Mouse (Mus musculus): ENCODE data around the gene Lrrc39. TPM values are rescaled to one million over a fixed set of nuclear protein-coding genes. Genes with fewer than 3 reads are reported as not detected.

Lrrc39 gene
- total RNA-seq (2023; ENCODE audit: inconsistent age): not detected in 4 replicates

GRCm38 (mm10) chr3:116562408-116563094 is at the start of gene Lrrc39:
Gene Lrrc39 (plus strand): TSS chr3:116562973.

GRCm38 (mm10) chr3:116594728-116595602 is 32.2 kb downstream of the Lrrc39 start, which contains the start of gene Sass6:
Gene Sass6 (plus strand): TSS chr3:116594982.

DNA sequence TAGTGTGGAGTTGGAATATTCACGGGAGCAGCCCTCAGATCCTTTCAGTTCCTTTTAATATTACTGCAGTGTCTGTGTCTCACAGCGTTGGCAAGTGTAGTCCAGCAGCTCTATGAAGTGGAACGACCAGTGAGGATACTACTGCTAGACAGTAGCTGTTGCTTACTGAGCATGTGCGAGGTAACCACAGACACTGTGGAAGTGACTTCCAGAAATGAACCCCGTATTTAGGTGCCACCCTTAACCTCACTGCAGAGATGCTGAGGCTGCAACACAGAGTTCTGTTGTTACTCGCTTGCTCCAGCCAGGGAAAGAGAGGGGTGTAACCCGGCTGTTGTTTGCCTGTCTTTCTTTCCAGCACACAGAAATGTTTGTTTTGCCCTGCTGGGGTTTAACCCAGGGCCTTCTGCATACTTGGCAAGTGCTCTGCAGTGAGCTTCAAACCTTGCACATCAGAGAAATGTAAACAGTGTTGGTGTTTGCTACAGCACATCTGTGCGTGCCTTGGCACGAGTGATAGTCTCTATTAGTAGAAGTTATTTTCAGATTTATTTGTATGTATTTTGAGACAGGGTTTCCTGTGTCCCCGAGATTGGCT is 51.6 kb downstream of the Lrrc39 start, which contains the start of gene Trmt13:
Gene Trmt13 (minus strand): TSS at position 293 of the 598 bp plus-strand sequence.

Other genes starting within 250 kb of the Lrrc39 start
- 28.8 to 43.3 TPM (median 31.2 TPM) in 4 replicates for gene Cdc14a, start 138.9 kb upstream of the Lrrc39 start, total RNA-seq (2023; ENCODE audit: inconsistent age)
- 28.7 to 31.7 TPM (median 30.7 TPM) in 4 replicates for gene Rtca, start 54.8 kb upstream of the Lrrc39 start, total RNA-seq (2023; ENCODE audit: inconsistent age)
- 11.4 to 18.3 TPM (median 12.9 TPM) in 4 replicates for gene Dbt, start 49.9 kb upstream of the Lrrc39 start, total RNA-seq (2023; ENCODE audit: inconsistent age)
- gene Sass6, start 32.0 kb downstream of the Lrrc39 start, total RNA-seq (2023; ENCODE audit: inconsistent age): 10.6 to 12.6 TPM (median 10.9 TPM) in 4 replicates
- 34.9 to 40.1 TPM (median 36.7 TPM) in 4 replicates for gene Trmt13, start 51.6 kb downstream of the Lrrc39 start, total RNA-seq (2023; ENCODE audit: inconsistent age)
- 66.9 to 85.1 TPM (median 74.6 TPM) in 4 replicates for gene Mfsd14a, start 99.7 kb downstream of the Lrrc39 start, total RNA-seq (2023; ENCODE audit: inconsistent age)
- not detected in 4 replicates for gene Gm43191, start 118.3 kb downstream of the Lrrc39 start, total RNA-seq (2023; ENCODE audit: inconsistent age)
- gene Slc35a3, start 149.9 kb downstream of the Lrrc39 start, total RNA-seq (2023; ENCODE audit: inconsistent age): 19.8 to 27.2 TPM (median 25.8 TPM) in 4 replicates
- 10.4 to 15.4 TPM (median 13.2 TPM) in 4 replicates for gene Agl, start 245.2 kb downstream of the Lrrc39 start, total RNA-seq (2023; ENCODE audit: inconsistent age)

Measured in B cell, adult (primary cell).